Mouse (Mus musculus) hindbrain, embryonic 16.5 days (tissue): Measurements from ENCODE around the gene 1110051M20Rik. TPM values are rescaled to one million over a fixed set of nuclear protein-coding genes. Genes with fewer than 3 reads are reported as not detected.

Experiments used
- ATAC-seq: fragments of 200-750 bp; cut with Nextera tagmentation; 2 replicates; pipeline ENCODE4 v1.8.0; 2017; ENCODE audit warnings: moderate TSS enrichment, moderate library complexity
- H3K27ac ChIP-seq: fragments of 300-500 bp; sonication (generic); 2 replicates; pipeline ENCODE4 v1.5.1; 2014; ENCODE audit warnings: low read depth, mild to moderate bottlenecking, control low read depth, low read length, moderate library complexity
- H3K27me3 ChIP-seq: fragments of 300-500 bp; sonication (generic); replicated peaks from 2 replicates; pipeline ENCODE4 v1.6.1; 2014; ENCODE audit warnings: low read length; ENCODE audit not compliant: control insufficient read depth, insufficient read depth
- H3K36me3 ChIP-seq: fragments of 300-500 bp; sonication (generic); 2 replicates; pipeline ENCODE4 v1.6.1; 2014; ENCODE audit warnings: mild to moderate bottlenecking, low read length, moderate library complexity, mixed read lengths; ENCODE audit not compliant: control insufficient read depth, insufficient read depth
- H3K4me1 ChIP-seq: fragments of 300-500 bp; sonication (generic); 2 replicates; pipeline ENCODE4 v1.6.1; 2014; ENCODE audit warnings: low read depth, low read length; ENCODE audit not compliant: control insufficient read depth, insufficient read depth
- H3K4me2 ChIP-seq: fragments of 300-500 bp; sonication (generic); 2 replicates; pipeline ENCODE4 v1.6.1; 2014; ENCODE audit warnings: mild to moderate bottlenecking, low read length, control low read depth, moderate library complexity
- H3K4me3 ChIP-seq: fragments of 300-500 bp; sonication (generic); 2 replicates; pipeline ENCODE4 v1.5.1; 2014; ENCODE audit warnings: mild to moderate bottlenecking, low read length, control low read depth, moderate library complexity
- H3K9ac ChIP-seq: fragments of 300-500 bp; sonication (generic); 2 replicates; pipeline ENCODE4 v1.6.1; 2014; ENCODE audit warnings: low read depth, mild to moderate bottlenecking, control low read depth, low read length, moderate library complexity
- H3K9me3 ChIP-seq: fragments of 300-500 bp; sonication (generic); 2 replicates; pipeline ENCODE4 v1.6.1; 2014; ENCODE audit warnings: mild to moderate bottlenecking, low read length, moderate library complexity; ENCODE audit not compliant: control insufficient read depth
- WGBS: fragments of 180-500 bp; shearing (Covaris S2); extraction: QIAGEN DNeasy Blood & Tissue Kit; methylation state at CpG from one replicate; pipeline ENCODE4 v1.1.7; 2014; 5-methylcytosine and 5-hydroxymethylcytosine counted together
- polyA plus RNA-seq: library from polyadenylated mRNA; unstranded; fragments of >200 nt; fragmentation: Nextera tagmentation; extraction: Ambion mirVana; gene quantifications from 2 replicates; pipeline ENCODE4 v1.2.1, GENCODE M21; 2015

The 1110051M20Rik gene
- polyA plus RNA-seq, 1 experiment from 2014 or later: 163 TPM

DNA sequence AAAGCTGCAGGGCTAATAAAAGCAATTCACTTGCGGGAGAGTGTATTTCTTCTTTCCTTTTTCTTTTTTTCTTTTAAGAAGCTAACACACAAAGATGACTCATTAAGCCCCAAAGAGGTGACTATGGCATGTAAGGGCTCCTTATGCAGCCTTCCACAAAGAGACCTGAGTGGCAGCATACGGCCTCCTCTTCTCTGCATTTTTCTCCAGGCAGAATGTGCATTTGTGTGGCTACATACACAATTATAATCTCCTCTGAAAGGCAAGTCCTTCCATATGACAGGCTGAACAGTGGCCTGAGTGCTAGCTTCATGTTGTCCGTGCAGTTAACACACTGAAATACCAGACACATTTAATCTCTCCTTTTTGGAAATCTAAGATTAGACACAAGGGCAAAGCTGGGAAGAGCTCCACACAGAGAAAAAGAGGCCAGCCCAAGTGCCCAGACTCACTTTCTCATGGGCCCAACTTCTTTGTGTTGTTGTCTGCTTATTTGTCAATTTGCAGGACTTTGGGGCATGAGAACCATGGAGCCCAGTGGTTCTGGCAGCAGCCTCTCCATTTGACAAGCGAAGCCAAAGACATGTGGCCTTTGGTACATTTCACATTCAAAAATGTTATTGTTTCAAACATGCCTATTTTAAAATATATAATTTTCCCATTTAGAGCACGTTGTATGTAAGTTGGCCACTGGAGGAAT is 7.2 kb downstream of the 1110051M20Rik start:
- Histone ChIP-seq H3K4me2 (no peak overlapping the region), H3K9ac (no peak overlapping the region), H3K4me3 (no peak overlapping the region), H3K27me3 (no peaks in the 10 kb centered on the region), H3K27ac (no peak overlapping the region), H3K9me3 (no peaks in the 10 kb centered on the region), H3K36me3 (no peaks in the 10 kb centered on the region), H3K4me1 (no peaks in the 10 kb centered on the region)
- WGBS: 72% methylated on average over 5 of the region's 5 CpGs
- no peak for ATAC-seq

GRCm38 (mm10) chr2:91436713-91437112 is 7.8 kb downstream of the 1110051M20Rik start:
- no peak overlapping the region for H3K4me3 ChIP-seq
- H3K4me2 ChIP-seq: no peak overlapping the region
- no peak overlapping the region for H3K27ac ChIP-seq
- no peaks in the 10 kb centered on the region for H3K27me3 ChIP-seq
- no peaks in the 10 kb centered on the region for H3K9me3 ChIP-seq
- no peak overlapping the region for H3K9ac ChIP-seq
- 75% methylated on average over 8 of the region's 8 CpGs for WGBS
- no peaks in the 10 kb centered on the region for H3K36me3 ChIP-seq
- ATAC-seq: no peak
- H3K4me1 ChIP-seq: no peaks in the 10 kb centered on the region

DNA sequence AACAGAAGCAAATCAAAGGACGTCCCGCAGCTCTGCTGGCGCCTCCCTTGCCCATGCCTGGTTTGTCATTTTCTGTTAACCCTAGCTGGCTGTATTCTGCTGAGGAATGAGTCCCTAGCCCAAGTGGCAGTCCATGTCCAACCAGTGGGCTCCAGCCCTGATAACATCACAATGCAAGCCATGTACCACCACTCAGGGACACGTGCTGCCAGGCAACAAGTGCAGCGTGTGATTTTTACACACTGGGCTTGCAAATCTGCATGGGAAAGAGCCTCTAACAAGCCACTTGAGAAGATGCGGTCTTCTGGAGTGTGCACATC is 13.9 kb downstream of the 1110051M20Rik start:
- Histone ChIP-seq H3K27ac (no peak overlapping the region; the same call in 1 of the 2 replicates), H3K4me1 (peaks cover 12% of the 10 kb centered on the region), H3K4me2 (peak overlapping the region; percentile 15), H3K9me3 (no peaks in the 10 kb centered on the region), H3K36me3 (no peaks in the 10 kb centered on the region), H3K4me3 (no peak overlapping the region), H3K27me3 (no peaks in the 10 kb centered on the region), H3K9ac (no peak overlapping the region)
- ATAC-seq: peak; percentile 84
- 13% methylated on average over 6 of the region's 6 CpGs for WGBS

- Histone ChIP-seq H3K4me1 (peaks cover 12% of the 10 kb centered on the region), H3K4me2 (peak overlapping the region; percentile 15), H3K9ac (no peak overlapping the region), H3K9me3 (no peaks in the 10 kb centered on the region), H3K27ac (peak overlapping the region; percentile 69), H3K27me3 (no peaks in the 10 kb centered on the region), H3K36me3 (no peaks in the 10 kb centered on the region), H3K4me3 (no peak overlapping the region)
- WGBS: 12% methylated on average over 9 of the region's 9 CpGs
- ATAC-seq: peak; percentile 81; the same call in 1 of the 2 replicates
These were observed 14.4 kb downstream of the 1110051M20Rik start for GRCm38 (mm10) chr2:91429915-91430599.

GRCm38 (mm10) chr2:91429146-91429545 is 15.4 kb downstream of the 1110051M20Rik start:
- Histone ChIP-seq H3K27me3 (no peaks in the 10 kb centered on the region), H3K9ac (no peak overlapping the region), H3K9me3 (no peaks in the 10 kb centered on the region), H3K27ac (no peak overlapping the region; the same call in 1 of the 2 replicates), H3K36me3 (no peaks in the 10 kb centered on the region), H3K4me3 (no peak overlapping the region), H3K4me1 (peaks cover 12% of the 10 kb centered on the region), H3K4me2 (no peak overlapping the region)
- ATAC-seq: no peak
- 82% methylated on average over 3 of the region's 3 CpGs for whole genome bisulfite sequencing

- 81% methylated on average over 1 of the region's 1 CpGs for WGBS
- no peak overlapping the region for H3K4me2 ChIP-seq
- no peaks in the 10 kb centered on the region for H3K9me3 ChIP-seq
These were observed 18.2 kb downstream of the 1110051M20Rik start for GRCm38 (mm10) chr2:91426321-91426720.

DNA sequence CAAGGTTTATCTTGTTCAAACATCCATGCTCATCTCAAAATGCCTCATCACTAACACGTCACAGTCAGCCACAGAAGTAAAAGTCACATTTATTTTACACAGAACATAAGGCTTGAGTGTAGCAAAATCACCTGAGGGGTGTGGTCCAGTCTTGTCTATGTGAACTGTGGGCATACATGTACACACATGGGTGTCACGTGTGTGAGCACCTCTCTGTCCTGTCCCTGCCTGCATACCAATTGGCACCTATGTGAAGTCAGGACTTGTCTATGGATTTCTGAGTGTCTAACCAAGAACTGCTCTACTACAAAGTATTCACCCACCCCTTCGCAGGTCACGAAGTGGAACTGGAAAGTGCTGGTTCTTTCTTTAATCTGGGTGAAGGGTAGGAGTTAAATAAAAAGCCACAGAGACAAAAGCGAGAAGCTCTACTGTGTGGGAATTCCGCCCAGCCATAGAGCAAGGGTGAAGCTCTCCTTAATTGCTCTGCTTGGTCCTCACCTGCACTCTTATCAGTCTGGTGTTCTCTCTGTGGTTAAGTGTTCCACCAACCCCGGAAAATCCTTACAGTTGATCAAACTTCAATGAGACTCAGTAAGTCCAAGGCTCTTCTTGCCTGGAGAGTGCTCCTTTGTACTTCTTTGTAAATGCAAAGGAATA is 20.3 kb downstream of the 1110051M20Rik start:
- Histone ChIP-seq H3K4me2 (no peak overlapping the region), H3K9ac (no peak overlapping the region), H3K4me3 (no peak overlapping the region), H3K9me3 (no peaks in the 10 kb centered on the region), H3K4me1 (no peaks in the 10 kb centered on the region), H3K36me3 (peaks cover 12% of the 10 kb centered on the region), H3K27ac (no peak overlapping the region), H3K27me3 (no peaks in the 10 kb centered on the region)
- 85% methylated on average over 7 of the region's 7 CpGs for WGBS
- ATAC-seq: no peak

More at GRCm38 (mm10) chr2:91426321-91426720, 18.2 kb downstream of the 1110051M20Rik start:
- no peak overlapping the region for H3K9ac ChIP-seq
- H3K27me3 ChIP-seq: no peaks in the 10 kb centered on the region
- no peak for ATAC-seq
- H3K4me3 ChIP-seq: no peak overlapping the region
- H3K4me1 ChIP-seq: peaks cover 12% of the 10 kb centered on the region
- peaks cover 8% of the 10 kb centered on the region for H3K36me3 ChIP-seq
- H3K27ac ChIP-seq: no peak overlapping the region

DNA sequence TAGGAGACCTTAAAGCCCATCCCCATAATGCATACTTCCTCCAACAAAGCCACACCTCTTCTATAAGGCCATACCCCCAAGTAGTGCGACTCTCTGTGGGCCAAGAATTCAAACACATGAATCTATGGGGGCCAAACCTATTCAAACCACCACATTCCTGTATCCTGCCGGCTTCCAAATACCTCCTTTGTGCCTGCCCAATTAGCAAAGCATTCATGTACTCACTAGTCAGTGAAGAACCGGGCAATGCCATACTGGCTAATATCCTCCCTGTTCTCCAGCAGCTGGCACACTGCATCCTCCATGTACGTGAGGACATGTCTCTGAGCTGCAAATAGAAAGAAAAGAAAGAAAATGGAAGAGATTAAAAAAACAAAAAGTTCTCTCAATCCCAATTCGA is 22.9 kb downstream of the 1110051M20Rik start:
- H3K4me1 ChIP-seq: no peaks in the 10 kb centered on the region
- H3K4me3 ChIP-seq: no peak overlapping the region
- H3K36me3 ChIP-seq: peaks cover 12% of the 10 kb centered on the region
- 69% methylated on average over 5 of the region's 5 CpGs for WGBS
- no peak overlapping the region for H3K9ac ChIP-seq
- no peaks in the 10 kb centered on the region for H3K9me3 ChIP-seq
- H3K27me3 ChIP-seq: no peaks in the 10 kb centered on the region
- H3K4me2 ChIP-seq: no peak overlapping the region
- no peak for ATAC-seq
- no peak overlapping the region for H3K27ac ChIP-seq

DNA sequence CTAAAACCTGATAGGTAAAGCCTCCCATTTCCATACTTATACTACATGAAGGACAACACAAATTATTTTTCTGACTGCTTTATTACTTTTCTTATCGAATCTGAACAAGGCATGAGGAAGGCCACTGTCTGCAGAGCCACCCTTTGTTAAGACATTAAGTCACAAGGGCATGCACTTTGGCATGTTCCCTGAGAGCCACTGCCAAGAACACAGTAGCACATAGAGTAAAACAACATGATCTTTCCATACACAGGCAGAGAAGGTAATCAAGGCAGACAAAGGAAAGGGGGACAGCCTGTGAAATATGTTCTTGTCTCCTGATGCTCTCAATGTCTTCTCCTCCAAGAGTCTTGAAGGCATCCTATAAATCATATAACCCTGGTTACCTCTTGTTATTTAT is 30.7 kb downstream of the 1110051M20Rik start:
- 68% methylated on average over 1 of the region's 1 CpGs for WGBS
- H3K9me3 ChIP-seq: no peaks in the 10 kb centered on the region
- H3K4me1 ChIP-seq: 0 out of 2 replicates have a peak, but pooled peaks cover 3% of the 10 kb centered on the region
- H3K4me2 ChIP-seq: no peak overlapping the region
- no peak overlapping the region for H3K9ac ChIP-seq
- ATAC-seq: no peak
- H3K36me3 ChIP-seq: no peaks in the 10 kb centered on the region
- H3K4me3 ChIP-seq: no peak overlapping the region
- H3K27ac ChIP-seq: no peak overlapping the region
- H3K27me3 ChIP-seq: no peaks in the 10 kb centered on the region
